Comparison of ENCODE assay signal across 8 mouse cellular contexts in the genomic region with DNA sequence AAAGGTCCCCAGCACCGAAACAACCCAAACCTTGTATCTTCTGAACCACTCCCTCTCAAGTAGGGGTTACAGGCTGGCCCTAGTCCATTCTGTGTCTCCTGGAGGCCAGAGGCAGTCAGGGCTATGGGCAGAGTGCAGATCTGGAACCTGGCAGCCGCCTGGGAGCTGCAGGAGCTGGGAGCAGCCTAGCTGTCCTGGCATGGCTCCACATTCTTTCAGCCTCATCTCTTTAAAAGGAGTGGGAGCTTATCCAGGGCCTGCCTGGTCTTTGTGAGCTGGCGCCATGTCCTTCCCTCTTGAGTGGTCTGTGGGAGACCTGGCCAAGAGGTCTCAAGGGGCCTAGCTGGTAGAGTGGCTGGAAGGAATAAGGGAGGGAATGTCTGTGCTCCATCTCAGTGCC. TPM values are rescaled to one million over a fixed set of nuclear protein-coding genes. Genes with fewer than 3 reads are reported as not detected.
A peak's percentile ranks its signal among the peaks of the same experiment; 100 is the strongest.
DNase-seq lines count a peak whose midpoint lies in the region; ATAC-seq lines count a peak whose summit lies in the region.

No protein-coding gene starts in this region.

- no peak overlapping the region for H3K4me2 ChIP-seq in lung, embryonic 16.5 days (ENCODE audit: low read depth, low read length)
- no peak overlapping the region for H3K4me2 ChIP-seq in liver, embryonic 11.5 days

- no peak overlapping the region for H3K4me3 ChIP-seq in lung, embryonic 16.5 days (ENCODE audit: low read length)
- H3K4me3 ChIP-seq in liver, embryonic 11.5 days (ENCODE audit: low read depth, low read length) = no peak overlapping the region

- DNase-seq in adrenal gland, postnatal 14 days = peak; percentile 38
- DNase-seq in adrenal gland, adult 8-10 months = no peak
- DNase-seq in ovary, adult 18-20 months (ENCODE audit: low spot score) = peak; percentile 28
- no peak for DNase-seq in ovary, postnatal 10 days (ENCODE audit: low spot score)
- DNase-seq in heart, postnatal 4 days = peak; percentile 84
- DNase-seq in testis, postnatal 14 days (ENCODE audit: low spot score) = peak; percentile 64
- DNase-seq in liver, embryonic 11.5 days (ENCODE audit: low spot score) = no peak

- no peak overlapping the region for H3K9ac ChIP-seq in lung, embryonic 16.5 days (ENCODE audit: low read length)
- no peak overlapping the region for H3K9ac ChIP-seq in liver, embryonic 11.5 days (ENCODE audit: low read depth, low read length)

- peak; percentile 59 for ATAC-seq in lung, embryonic 16.5 days (ENCODE audit: low read depth)
- no peak for ATAC-seq in liver, embryonic 11.5 days (replicated peaks; ENCODE audit: low FRiP score)

- no peaks in the 10 kb centered on the region for H3K9me3 ChIP-seq in lung, embryonic 16.5 days (ENCODE audit: control insufficient read depth, low read length)
- no peaks in the 10 kb centered on the region for H3K9me3 ChIP-seq in liver, embryonic 11.5 days (ENCODE audit: control insufficient read depth, low read length)

- peak overlapping the region; percentile 64 for H3K27ac ChIP-seq in lung, embryonic 16.5 days (ENCODE audit: low read length)
- H3K27ac ChIP-seq in liver, embryonic 11.5 days (ENCODE audit: low read depth, low read length) = no peak overlapping the region

- peaks cover 33% of the 10 kb centered on the region for H3K36me3 ChIP-seq in lung, embryonic 16.5 days (ENCODE audit: control insufficient read depth, insufficient read depth, low read length)
- peaks cover 17% of the 10 kb centered on the region for H3K36me3 ChIP-seq in liver, embryonic 11.5 days (ENCODE audit: control insufficient read depth, insufficient read depth, low read length)

- WGBS in lung, embryonic 16.5 days = 52% methylated on average over 3 of the region's 3 CpGs
- WGBS in liver, embryonic 11.5 days = 91% methylated on average over 3 of the region's 3 CpGs

- peaks cover 22% of the 10 kb centered on the region for H3K4me1 ChIP-seq in lung, embryonic 16.5 days (replicated peaks; ENCODE audit: control insufficient read depth, insufficient read depth, low read length)
- peaks cover 9% of the 10 kb centered on the region for H3K4me1 ChIP-seq in liver, embryonic 11.5 days (replicated peaks; ENCODE audit: control insufficient read depth, insufficient read depth, low read length)

- H3K27me3 ChIP-seq in lung, embryonic 16.5 days (ENCODE audit: control insufficient read depth, insufficient read depth, low read depth, low read length) = no peaks in the 10 kb centered on the region
- H3K27me3 ChIP-seq in liver, embryonic 11.5 days (replicated peaks; ENCODE audit: control insufficient read depth, insufficient read depth, low read length) = no peaks in the 10 kb centered on the region

RNA-seq across cellular contexts. Expression of gene Susd2, which starts 3.6 kb away (rescaled TPM):
- 6.0 and 12.2 TPM in 2 replicates for total RNA-seq in adrenal gland, postnatal 14 days (2021)
- total RNA-seq in adrenal gland, adult 8-10 months (2022) = 10 to 100 TPM in 2 of 4 experiments, 1 to 10 TPM in 2; 9.4 to 15.1 (median 11.5) TPM
- total RNA-seq in heart, postnatal 4 days (2021) = 1 to 10 TPM; 4.7 to 4.9 TPM
- polyA plus RNA-seq in lung, embryonic 16.5 days (2015; fragmentation: Nextera tagmentation; extraction: Ambion mirVana) = 11.0 and 13.0 TPM in 2 replicates
- 0.91 and 1.5 TPM in 2 replicates for polyA plus RNA-seq in liver, embryonic 11.5 days (2014; fragmentation: Nextera tagmentation; extraction: Ambion mirVana)

RNA-seq across cellular contexts. Expression of gene Ggt5, which starts 58.2 kb away (rescaled TPM):
- 6.2 and 8.0 TPM in 2 replicates for total RNA-seq in adrenal gland, postnatal 14 days (2021)
- total RNA-seq in adrenal gland, adult 8-10 months (2022) = 1 to 10 TPM; 4.2 to 9.6 (median 5.7) TPM
- 1 to 10 TPM; 8.4 to 9.3 TPM for total RNA-seq in heart, postnatal 4 days (2021)
- polyA plus RNA-seq in lung, embryonic 16.5 days (2015; fragmentation: Nextera tagmentation; extraction: Ambion mirVana) = 2.5 and 5.2 TPM in 2 replicates
- 0.52 and 1.2 TPM in 2 replicates for polyA plus RNA-seq in liver, embryonic 11.5 days (2014; fragmentation: Nextera tagmentation; extraction: Ambion mirVana)

Comparison
In these comparisons a context has a peak if more than half of its experiments do, and no peak if none do; other contexts are left out.
1. DNase-seq: peak in adrenal gland, postnatal 14 days (single experiment), ovary, adult 18-20 months (single experiment), heart, postnatal 4 days (single experiment) and testis, postnatal 14 days (single experiment); none in adrenal gland, adult 8-10 months (single experiment), ovary, postnatal 10 days (single experiment) and liver, embryonic 11.5 days (single experiment).